Mouse (Mus musculus) adrenal gland, postnatal 25 days (tissue): Measurements from ENCODE around the gene Gm13691. TPM values are rescaled to one million over a fixed set of nuclear protein-coding genes. Genes with fewer than 3 reads are reported as not detected.
"Not testable (repeated sequence)": the region's sequence is repeated elsewhere in the genome, so short reads cannot be mapped to it uniquely, and the experiment has no call there.

Experiments used
- DNase-seq: peaks from one replicate; pipeline ENCODE4 v3.0.0; 2021; ENCODE audit warnings: mixed read lengths
- long read RNA-seq: library from polyadenylated mRNA; stranded (forward); transcript quantifications from one replicate; pipeline ENCODE4 v2.0.0, GENCODE M21; 2021
- total RNA-seq: library from RNA; stranded (reverse); gene quantifications from 2 replicates; pipeline ENCODE4 v1.2.3, GENCODE M21; 2021

The Gm13691 gene
- 1.9 and 2.0 TPM in 2 replicates for total RNA-seq
- long read RNA-seq, result 0 reads

DNA sequence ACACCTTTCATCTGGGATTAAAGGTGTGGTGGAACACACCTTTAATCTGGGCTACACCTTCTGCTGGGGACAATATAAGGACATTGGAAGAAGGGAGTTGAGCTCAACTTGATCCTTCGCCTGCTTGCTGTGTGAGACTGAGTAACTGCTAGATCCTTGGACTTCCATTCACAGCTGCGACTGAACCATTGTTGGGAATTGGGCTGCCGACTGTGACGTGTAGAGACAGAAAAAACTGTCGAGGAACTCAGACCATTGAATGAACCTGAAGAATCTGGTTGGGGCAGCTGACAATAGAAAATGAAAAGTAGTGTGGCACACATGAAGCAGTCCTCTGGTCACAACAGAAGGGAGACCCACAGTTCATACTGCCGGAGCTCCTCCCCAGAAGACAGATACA lies at the start of gene Gm13691:
Gene Gm13691, plus strand, starts transcription at position 301 of the 400 bp plus-strand sequence.
- DNase-seq, result not testable (repeated sequence)

DNA sequence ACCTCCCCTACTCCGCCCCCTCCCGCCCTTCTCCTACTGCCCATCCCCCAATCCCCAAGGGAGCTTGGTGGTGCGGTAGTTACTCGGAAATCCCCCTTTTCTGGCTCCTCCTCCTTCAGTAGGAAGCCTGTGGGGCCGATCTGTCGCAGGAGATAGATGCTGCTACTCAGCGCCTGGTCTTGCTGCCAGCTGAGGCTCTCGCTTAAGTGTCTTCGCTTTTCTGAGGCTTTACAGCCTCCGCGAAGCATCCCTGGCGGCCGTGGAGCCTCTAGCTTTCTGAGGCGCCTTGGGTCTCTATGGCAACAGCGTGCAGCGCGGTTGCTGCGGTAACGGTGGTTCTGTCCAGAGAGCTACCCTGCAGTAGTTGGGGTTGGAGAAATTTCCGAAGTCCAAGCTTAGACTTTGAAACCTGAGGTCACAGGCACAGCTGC lies 49.4 kb upstream of the Gm13691 start, which contains the start of gene Zswim2:
Gene Zswim2, minus strand, starts transcription at position 298 of the 431 bp plus-strand sequence.
- no peak for DNase-seq

- DNase-seq, result no peak
Observed at GRCm38 (mm10) chr2:83941378-83941777, 49.0 kb upstream of the Gm13691 start.

DNA sequence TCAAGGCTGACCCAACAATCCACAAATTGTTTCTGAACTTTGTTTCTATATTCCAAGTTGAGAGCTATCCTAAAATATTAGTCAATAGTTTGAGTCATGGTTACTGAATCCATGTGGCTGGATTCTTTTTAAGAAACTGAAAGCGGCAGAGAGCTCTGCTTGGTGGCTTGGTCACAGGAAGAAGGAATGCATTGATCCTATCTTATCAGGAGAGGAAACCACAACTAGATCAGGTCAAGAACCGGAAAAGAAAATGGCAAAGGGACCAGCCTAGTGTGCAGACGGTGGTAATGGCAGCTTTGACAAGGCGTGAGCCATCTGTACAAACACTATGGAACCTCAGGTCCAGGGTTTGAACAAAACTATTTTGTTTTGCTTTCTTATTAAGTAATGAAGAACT lies 48.6 kb upstream of the Gm13691 start:
- no peak for DNase-seq

DNA sequence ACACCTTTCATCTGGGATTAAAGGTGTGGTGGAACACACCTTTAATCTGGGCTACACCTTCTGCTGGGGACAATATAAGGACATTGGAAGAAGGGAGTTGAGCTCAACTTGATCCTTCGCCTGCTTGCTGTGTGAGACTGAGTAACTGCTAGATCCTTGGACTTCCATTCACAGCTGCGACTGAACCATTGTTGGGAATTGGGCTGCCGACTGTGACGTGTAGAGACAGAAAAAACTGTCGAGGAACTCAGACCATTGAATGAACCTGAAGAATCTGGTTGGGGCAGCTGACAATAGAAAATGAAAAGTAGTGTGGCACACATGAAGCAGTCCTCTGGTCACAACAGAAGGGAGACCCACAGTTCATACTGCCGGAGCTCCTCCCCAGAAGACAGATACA lies 35.0 kb upstream of the Gm13691 start, which contains the start of gene Gm13698:
Gene Gm13698, plus strand, starts transcription at position 301 of the 400 bp plus-strand sequence.
- DNase-seq, result not testable (repeated sequence)

DNA sequence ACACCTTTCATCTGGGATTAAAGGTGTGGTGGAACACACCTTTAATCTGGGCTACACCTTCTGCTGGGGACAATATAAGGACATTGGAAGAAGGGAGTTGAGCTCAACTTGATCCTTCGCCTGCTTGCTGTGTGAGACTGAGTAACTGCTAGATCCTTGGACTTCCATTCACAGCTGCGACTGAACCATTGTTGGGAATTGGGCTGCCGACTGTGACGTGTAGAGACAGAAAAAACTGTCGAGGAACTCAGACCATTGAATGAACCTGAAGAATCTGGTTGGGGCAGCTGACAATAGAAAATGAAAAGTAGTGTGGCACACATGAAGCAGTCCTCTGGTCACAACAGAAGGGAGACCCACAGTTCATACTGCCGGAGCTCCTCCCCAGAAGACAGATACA lies 29.1 kb upstream of the Gm13691 start, which contains the start of gene Gm13693:
Gene Gm13693, plus strand, starts transcription at position 301 of the 400 bp plus-strand sequence.
- DNase-seq, result not testable (repeated sequence)

GRCm38 (mm10) chr2:83967013-83967412 lies 23.3 kb upstream of the Gm13691 start, which contains the start of gene Gm13695:
TSS of gene Gm13695 (plus strand) at chr2:83967313.
- DNase-seq, result not testable (repeated sequence)

- DNase-seq, result not testable (repeated sequence)
Observed at GRCm38 (mm10) chr2:83972823-83973222, 17.5 kb upstream of the Gm13691 start, which contains the start of gene Gm13696. TSS of gene Gm13696 (plus strand) at chr2:83973123.

- DNase-seq, result not testable (repeated sequence)
Observed at GRCm38 (mm10) chr2:83978633-83979032, 11.7 kb upstream of the Gm13691 start, which contains the start of gene Gm13694. TSS of gene Gm13694 (plus strand) at chr2:83978933.

DNA sequence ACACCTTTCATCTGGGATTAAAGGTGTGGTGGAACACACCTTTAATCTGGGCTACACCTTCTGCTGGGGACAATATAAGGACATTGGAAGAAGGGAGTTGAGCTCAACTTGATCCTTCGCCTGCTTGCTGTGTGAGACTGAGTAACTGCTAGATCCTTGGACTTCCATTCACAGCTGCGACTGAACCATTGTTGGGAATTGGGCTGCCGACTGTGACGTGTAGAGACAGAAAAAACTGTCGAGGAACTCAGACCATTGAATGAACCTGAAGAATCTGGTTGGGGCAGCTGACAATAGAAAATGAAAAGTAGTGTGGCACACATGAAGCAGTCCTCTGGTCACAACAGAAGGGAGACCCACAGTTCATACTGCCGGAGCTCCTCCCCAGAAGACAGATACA lies 5.9 kb upstream of the Gm13691 start, which contains the start of gene Gm13697:
Gene Gm13697, plus strand, starts transcription at position 301 of the 400 bp plus-strand sequence.
- not testable (repeated sequence) for DNase-seq

DNA sequence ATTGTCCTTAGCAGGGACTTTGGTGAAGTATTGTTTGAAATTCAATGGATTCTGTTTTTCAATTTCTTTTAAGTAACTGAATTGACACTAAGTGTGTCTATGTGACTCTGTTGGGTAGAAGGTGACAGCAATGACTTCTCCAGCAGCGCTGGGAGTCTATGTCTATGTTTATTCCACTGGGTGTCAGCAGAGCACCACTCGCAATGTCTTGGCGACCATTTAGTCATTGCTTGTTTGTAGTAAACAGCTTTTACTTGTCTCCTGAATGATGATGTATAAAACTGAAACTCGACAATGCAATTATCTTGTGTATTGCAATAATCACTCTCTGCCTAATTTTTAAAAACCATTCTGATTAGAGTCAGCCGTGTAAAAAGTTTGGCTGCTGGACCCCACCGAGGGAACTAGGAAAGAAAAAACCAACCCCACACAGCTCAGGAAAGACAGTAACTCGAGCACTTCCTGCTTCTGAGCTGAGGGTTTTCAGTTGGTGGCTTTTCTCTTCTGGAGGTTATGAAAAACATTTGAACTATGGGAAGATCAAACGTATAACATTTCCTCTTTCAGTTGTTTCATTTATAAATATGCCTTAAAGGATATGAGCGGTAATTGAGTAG lies 3.4 kb downstream of the Gm13691 start:
- not testable (repeated sequence) for DNase-seq

- DNase-seq, result not testable (repeated sequence)
Observed at GRCm38 (mm10) chr2:83994526-83994925, 4.2 kb downstream of the Gm13691 start.

- no peak for DNase-seq
Observed at GRCm38 (mm10) chr2:84008913-84009312, 18.6 kb downstream of the Gm13691 start.

GRCm38 (mm10) chr2:84009818-84010217 lies 19.5 kb downstream of the Gm13691 start:
- DNase-seq, result no peak

DNA sequence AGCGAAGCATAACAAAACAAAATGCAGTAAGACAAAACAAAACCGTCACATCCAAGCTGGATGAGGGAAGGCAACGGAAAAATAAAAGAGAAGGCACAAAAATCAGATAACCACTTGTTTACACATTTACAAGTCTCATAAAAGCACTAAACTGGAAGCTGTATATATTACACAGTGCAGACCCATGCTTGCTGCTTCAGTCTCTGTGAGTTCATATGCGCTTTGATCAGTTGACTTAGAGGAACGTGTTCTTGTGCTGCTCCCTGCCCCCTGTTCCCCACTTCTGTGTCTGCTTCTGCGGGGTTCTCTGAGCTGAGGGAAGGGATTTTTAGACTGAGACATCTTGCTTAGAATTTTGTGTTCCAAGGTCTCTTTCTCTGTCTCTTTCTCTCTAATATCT lies 24.2 kb downstream of the Gm13691 start:
- no peak for DNase-seq

GRCm38 (mm10) chr2:84016291-84016690 lies 25.9 kb downstream of the Gm13691 start:
- DNase-seq, result not testable (repeated sequence)

DNA sequence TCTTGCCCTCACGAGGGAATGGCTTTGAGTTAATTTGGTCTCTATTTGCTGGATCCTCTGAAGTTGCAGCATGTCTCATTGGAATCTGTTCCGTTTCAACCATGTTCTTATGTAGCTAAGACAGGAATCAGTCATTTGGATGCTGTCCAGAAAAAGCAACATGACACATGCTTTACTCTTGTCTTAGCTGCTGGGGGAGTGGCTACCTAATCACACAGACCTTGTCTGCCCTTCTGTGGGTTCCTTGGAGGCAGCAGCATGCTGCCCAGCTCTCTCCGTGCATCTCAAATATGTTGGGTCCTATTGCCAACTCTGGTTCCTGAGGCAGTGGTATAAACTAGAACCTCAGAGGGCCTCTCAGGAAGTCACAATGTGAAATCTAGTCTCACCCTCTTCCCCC lies 28.0 kb downstream of the Gm13691 start:
- DNase-seq, result no peak

- no peak for DNase-seq
Observed at GRCm38 (mm10) chr2:84019519-84020305, 29.4 kb downstream of the Gm13691 start.

DNA sequence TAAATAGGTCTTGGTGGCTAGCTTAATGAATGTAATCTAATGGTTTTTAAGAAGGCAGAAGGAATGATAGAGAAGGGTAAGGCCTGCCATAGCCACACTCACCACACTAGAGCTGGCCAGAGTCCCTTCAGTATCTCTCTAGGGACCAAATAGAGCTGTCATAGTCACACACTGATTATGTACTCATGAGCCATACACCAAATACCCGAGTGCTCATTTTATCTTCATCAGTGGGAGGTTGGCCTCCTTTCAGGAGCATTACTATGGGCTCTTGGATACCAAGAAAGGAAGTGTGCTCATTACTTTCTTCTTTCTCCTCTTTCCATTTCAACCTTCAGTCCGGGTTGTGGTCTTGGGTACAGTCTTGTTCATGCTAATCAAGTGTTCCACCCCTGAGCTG lies 31.6 kb downstream of the Gm13691 start:
- no peak for DNase-seq

DNA sequence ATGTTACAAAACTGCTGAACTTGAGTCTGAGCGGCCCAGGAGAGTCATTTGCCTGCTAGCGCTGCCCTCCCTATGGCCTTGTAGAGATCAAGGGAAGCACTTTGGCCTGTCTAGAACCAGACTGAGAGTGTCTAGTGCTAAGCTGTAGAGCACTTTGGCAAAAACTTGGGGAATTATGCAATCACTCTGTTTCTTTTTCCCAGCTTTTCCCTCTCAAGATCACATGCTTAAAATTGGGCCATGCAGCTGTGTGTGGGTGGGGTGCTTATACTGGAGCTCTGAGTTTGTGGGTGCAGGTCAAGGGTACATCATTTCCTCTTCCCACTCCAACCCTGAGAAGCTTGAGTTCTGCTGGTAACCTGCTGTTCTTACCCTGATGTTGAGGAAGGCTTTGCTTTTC lies 32.6 kb downstream of the Gm13691 start:
- DNase-seq, result no peak

- DNase-seq, result no peak
Observed at GRCm38 (mm10) chr2:84023319-84023718, 33.0 kb downstream of the Gm13691 start.

DNA sequence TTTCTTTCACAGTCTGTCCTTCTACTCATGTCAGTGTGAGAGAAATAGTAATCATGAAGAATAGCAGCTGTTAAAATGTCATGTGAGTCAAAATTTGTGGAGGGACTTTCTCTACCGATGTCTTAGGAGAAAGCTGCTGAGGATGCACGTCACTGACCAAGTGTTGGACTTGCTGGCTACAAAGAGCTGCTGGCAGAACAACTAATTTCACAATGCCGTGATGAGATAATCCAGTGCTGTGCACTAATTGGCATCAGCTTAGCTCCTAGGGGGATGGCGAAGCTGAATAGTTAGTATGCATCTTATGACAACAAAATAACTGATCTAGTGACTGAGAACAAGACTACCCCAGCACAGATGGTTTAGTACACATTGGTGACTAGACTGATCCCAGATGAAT lies 34.9 kb downstream of the Gm13691 start:
- peak; percentile 6 for DNase-seq

DNA sequence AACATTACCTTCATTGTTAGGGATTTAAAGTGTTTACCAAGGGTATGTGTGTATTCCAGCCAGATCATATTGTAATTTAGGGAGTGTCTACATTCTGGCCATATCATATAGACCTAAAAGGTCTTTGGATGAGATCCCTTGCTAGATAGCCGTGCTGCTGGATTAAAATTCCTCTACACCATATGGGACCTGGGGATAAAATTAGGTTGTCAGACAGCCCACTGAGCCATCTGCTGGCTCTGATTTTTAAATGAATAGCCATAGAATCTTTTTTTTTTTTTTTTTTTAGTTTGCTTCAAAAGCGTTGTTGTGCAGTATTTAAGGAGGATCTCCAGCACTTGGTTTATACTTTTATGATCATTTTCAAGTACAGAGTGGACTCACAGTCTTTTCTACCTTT lies 42.2 kb downstream of the Gm13691 start:
- DNase-seq, result no peak
